Mouse (Mus musculus) liver, embryonic 14 days (tissue): ENCODE data around the gene Iqcf5. TPM values are rescaled to one million over a fixed set of nuclear protein-coding genes. Genes with fewer than 3 reads are reported as not detected.

Experiments
- polyA plus RNA-seq: library from polyadenylated mRNA; depleted of rRNA; stranded (reverse); fragments of >200 nt; gene quantifications from 2 replicates; pipeline ENCODE4 v1.2.3, GENCODE M21; 2012; rRNA removed

Gene Iqcf5
- polyA plus RNA-seq: 0.06 and 0.10 TPM in 2 replicates

DNA sequence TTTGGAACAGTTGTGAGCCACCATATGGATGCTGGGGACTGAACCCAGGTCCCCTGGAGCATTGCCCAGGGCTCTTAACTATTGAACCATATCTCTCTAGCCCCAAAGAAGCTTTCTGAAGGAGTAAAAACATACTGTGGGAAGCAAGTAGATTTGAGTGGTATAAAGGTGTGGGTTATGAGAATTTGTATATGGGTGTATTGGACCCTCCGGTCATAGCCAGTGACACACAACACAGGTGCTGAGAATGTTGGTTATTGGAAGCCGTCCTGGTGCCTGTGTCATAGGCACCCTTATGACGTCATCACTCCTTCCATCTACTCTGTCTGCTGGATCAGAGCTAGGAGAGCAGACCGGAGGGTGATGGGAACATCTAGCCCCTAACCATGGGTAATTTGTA, at the start of gene Iqcf5:
Gene Iqcf5, plus strand, starts transcription at position 301 of the 400 bp plus-strand sequence.

DNA sequence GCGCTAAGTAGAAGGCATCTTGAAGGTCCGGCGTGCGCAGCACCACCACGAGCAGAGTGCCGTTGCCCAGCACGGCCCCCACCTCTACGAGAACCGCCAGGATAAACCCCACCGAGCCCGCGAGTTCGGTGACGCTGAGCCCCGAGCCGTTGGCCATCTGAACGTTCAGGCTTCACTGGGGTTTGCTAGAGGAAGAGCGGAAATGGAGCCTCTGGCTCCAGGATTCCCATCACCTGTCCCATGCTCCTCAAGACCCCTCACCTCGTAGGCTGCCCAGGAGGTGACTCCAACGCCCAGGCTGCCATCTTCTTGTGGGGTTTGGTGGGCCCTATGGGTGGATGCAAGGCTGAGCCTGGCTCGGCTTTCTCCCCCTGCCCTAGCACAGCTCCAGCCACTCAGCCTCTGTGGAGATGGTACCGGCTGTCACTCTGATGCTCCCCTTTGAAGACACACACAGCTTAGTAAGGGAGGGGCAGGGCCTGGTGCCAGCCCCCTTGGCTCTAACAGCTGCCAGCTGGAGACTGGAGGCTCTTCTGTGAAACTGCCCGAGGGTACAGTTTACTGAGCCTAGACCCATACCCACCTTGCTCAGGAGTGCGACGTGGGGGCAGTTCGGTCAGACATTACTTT, 48.7 kb upstream of the Iqcf5 start, which contains the start of gene Gpr62:
Gene Gpr62, minus strand, starts transcription at position 368 of the 630 bp plus-strand sequence.

GRCm38 (mm10) chr9:106475663-106476001, 38.7 kb upstream of the Iqcf5 start, which contains the start of gene Rrp9:
TSS of gene Rrp9 (plus strand) at chr9:106475963.

GRCm38 (mm10) chr9:106476924-106477484, 37.4 kb upstream of the Iqcf5 start, which contains the start of gene Parp3:
TSS of gene Parp3 (minus strand) at chr9:106476949.

GRCm38 (mm10) chr9:106499667-106500066, 14.7 kb upstream of the Iqcf5 start, which contains the start of gene Iqcf1:
TSS of gene Iqcf1 (plus strand) at chr9:106499967.

GRCm38 (mm10) chr9:106561531-106561930, 47.2 kb downstream of the Iqcf5 start, which contains the start of gene Iqcf3:
TSS of gene Iqcf3 (minus strand) at chr9:106561631.

Other genes starting within 250 kb of the Iqcf5 start
- gene Poc1a, start 233.5 kb upstream of the Iqcf5 start, polyA plus RNA-seq: 15.0 and 18.7 TPM in 2 replicates
- gene Dusp7, start 145.9 kb upstream of the Iqcf5 start, polyA plus RNA-seq: 7.6 and 8.5 TPM in 2 replicates
- gene Rpl29, start 85.1 kb upstream of the Iqcf5 start, polyA plus RNA-seq: 761 and 850 TPM in 2 replicates
- gene Acy1, start 76.3 kb upstream of the Iqcf5 start, polyA plus RNA-seq: 11.9 and 13.8 TPM in 2 replicates
- 15.2 and 18.6 TPM in 2 replicates for gene Abhd14b, start 67.1 kb upstream of the Iqcf5 start, polyA plus RNA-seq
- gene Abhd14a, start 66.9 kb upstream of the Iqcf5 start, polyA plus RNA-seq: 15.4 and 17.1 TPM in 2 replicates
- 10.7 and 11.0 TPM in 2 replicates for gene Pcbp4, start 61.3 kb upstream of the Iqcf5 start, polyA plus RNA-seq
- 0.02 TPM in 1 of 2 replicates, not detected in the other for gene Gpr62, start 48.6 kb upstream of the Iqcf5 start, polyA plus RNA-seq
- gene Rrp9, start 38.6 kb upstream of the Iqcf5 start, polyA plus RNA-seq: 18.3 and 20.2 TPM in 2 replicates
- 0.97 and 1.1 TPM in 2 replicates for gene Parp3, start 37.6 kb upstream of the Iqcf5 start, polyA plus RNA-seq
- not detected in 2 replicates for gene Iqcf1, start 14.6 kb upstream of the Iqcf5 start, polyA plus RNA-seq
- gene Iqcf3, start 47.1 kb downstream of the Iqcf5 start, polyA plus RNA-seq: not detected in 2 replicates
- gene Iqcf4, start 56.4 kb downstream of the Iqcf5 start, polyA plus RNA-seq: not detected in 2 replicates
- gene Iqcf6, start 112.0 kb downstream of the Iqcf5 start, polyA plus RNA-seq: not detected in 2 replicates
- gene Grm2, start 141.5 kb downstream of the Iqcf5 start, polyA plus RNA-seq: not detected in 2 replicates
- gene Tex264, start 171.4 kb downstream of the Iqcf5 start, polyA plus RNA-seq: 8.4 and 9.6 TPM in 2 replicates